9 mouse cellular contexts compared by ENCODE assay signal in the genomic region with DNA sequence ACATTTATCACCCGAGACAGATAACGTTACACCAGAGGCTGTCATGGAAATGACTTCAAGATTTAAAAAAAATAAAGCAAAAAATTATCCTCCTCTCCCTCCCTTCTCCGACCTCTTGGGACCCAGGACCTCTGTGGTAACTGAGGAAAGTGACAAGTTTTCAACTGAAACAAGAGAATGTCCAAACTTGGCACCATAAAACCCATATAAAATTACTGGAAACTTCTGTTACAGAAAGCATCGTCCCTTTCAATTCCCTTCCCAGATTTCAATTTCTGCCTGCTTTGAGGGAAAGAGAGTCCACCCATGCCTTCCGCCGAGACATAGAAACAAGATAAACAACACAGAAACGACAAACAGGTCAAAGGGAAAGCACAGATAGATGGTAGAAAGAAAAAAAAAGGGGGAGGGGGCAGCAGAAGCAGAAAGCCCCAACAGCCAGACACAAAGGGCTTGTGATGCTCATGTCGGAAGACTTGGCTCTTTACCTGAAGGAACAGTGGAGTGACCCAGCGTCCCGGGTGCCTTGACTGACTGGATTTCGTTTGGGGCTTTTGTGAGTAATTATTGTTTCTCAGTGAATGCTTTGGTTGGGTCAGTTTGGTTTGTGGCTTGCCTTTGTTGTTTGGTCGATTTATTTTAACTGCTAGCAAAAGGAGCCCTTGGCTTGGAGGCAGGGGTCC. TPM values are rescaled to one million over a fixed set of nuclear protein-coding genes. Genes with fewer than 3 reads are reported as not detected.
A peak's percentile ranks its signal among the peaks of the same experiment; 100 is the strongest.
DNase-seq lines count a peak whose midpoint lies in the region; ATAC-seq and TF ChIP-seq lines count a peak whose summit lies in the region.
"Had no signal": no experiment of that assay in that cellular context is flagged by ENCODE, and none has a peak within 500 bp of the region (broad histone marks: within the 10 kb centered on the region; RNA-seq: fewer than 3 reads in every experiment).

No protein-coding gene starts in this region.

- peak overlapping the region; percentile 97 for H3K4me2 ChIP-seq in neural tube, embryonic 11.5 days (ENCODE audit: low read depth)
- peak overlapping the region; percentile 93 for H3K4me2 ChIP-seq in limb, embryonic 11.5 days (ENCODE audit: low read depth, severe bottlenecking)
- H3K4me2 ChIP-seq in neural tube, embryonic 14.5 days (ENCODE audit: low read depth, low read length), result peak overlapping the region; percentile 71

- no peaks in the 10 kb centered on the region for H3K9me3 ChIP-seq in neural tube, embryonic 11.5 days (ENCODE audit: control insufficient read depth, low read length)
- H3K9me3 ChIP-seq in limb, embryonic 11.5 days (ENCODE audit: control insufficient read depth, low read length), result no peaks in the 10 kb centered on the region
- H3K9me3 ChIP-seq in neural tube, embryonic 14.5 days (ENCODE audit: control insufficient read depth, low read length), result no peaks in the 10 kb centered on the region

- H3K27ac ChIP-seq in cerebellum, adult 2 months (ENCODE audit: insufficient read depth, low read length), result peak overlapping the region; percentile 99
- H3K27ac ChIP-seq in neural tube, embryonic 11.5 days (ENCODE audit: low read depth, low read length), result no peak overlapping the region
- H3K27ac ChIP-seq in limb, embryonic 11.5 days (replicated peaks; ENCODE audit: low read depth, low read length), result no peak overlapping the region
- H3K27ac ChIP-seq in neural tube, embryonic 14.5 days (ENCODE audit: low read depth, low read length), result peak overlapping the region; percentile 96

- WGBS in cerebellum, adult 2 months, result 3% methylated on average over 12 of the region's 12 CpGs
- 19% methylated on average over 12 of the region's 12 CpGs for WGBS in neural tube, embryonic 11.5 days
- 22% methylated on average over 12 of the region's 12 CpGs for WGBS in limb, embryonic 11.5 days
- 12% methylated on average over 12 of the region's 12 CpGs for WGBS in neural tube, embryonic 14.5 days

- no peaks in the 10 kb centered on the region for H3K27me3 ChIP-seq in cerebellum, adult 2 months (ENCODE audit: control insufficient read depth, insufficient read depth, low read length)
- H3K27me3 ChIP-seq in neural tube, embryonic 11.5 days (ENCODE audit: control insufficient read depth, insufficient read depth, low read length), result peaks cover 28% of the 10 kb centered on the region
- peaks cover 31% of the 10 kb centered on the region for H3K27me3 ChIP-seq in limb, embryonic 11.5 days (ENCODE audit: control insufficient read depth, insufficient read depth, low read length)
- H3K27me3 ChIP-seq in neural tube, embryonic 14.5 days (ENCODE audit: control insufficient read depth, insufficient read depth, low read length), result no peaks in the 10 kb centered on the region

- H3K4me3 ChIP-seq in cerebellum, adult 2 months (replicated peaks; ENCODE audit: insufficient read depth, low read depth, low read length), result peak overlapping the region; percentile 91
- H3K4me3 ChIP-seq in neural tube, embryonic 11.5 days (ENCODE audit: low read depth, low read length), result peak overlapping the region; percentile 53
- H3K4me3 ChIP-seq in limb, embryonic 11.5 days (ENCODE audit: low read depth, low read length), result peak overlapping the region; percentile 41; the same call in 1 of the 2 replicates
- peak overlapping the region; percentile 66 for H3K4me3 ChIP-seq in neural tube, embryonic 14.5 days (ENCODE audit: low read depth, low read length)

- H3K4me1 ChIP-seq in cerebellum, adult 2 months (ENCODE audit: control insufficient read depth, insufficient read depth, low read length), result peaks cover 9% of the 10 kb centered on the region; the same call in 1 of the 2 replicates
- H3K4me1 ChIP-seq in neural tube, embryonic 11.5 days (ENCODE audit: control insufficient read depth, insufficient read depth, low read length), result peaks cover 5% of the 10 kb centered on the region; the same call in 1 of the 2 replicates
- H3K4me1 ChIP-seq in limb, embryonic 11.5 days (ENCODE audit: control insufficient read depth, insufficient read depth, low read length), result peaks cover 8% of the 10 kb centered on the region; the same call in 1 of the 2 replicates
- H3K4me1 ChIP-seq in neural tube, embryonic 14.5 days (ENCODE audit: control insufficient read depth, insufficient read depth, low read length), result no peaks in the 10 kb centered on the region

- TF ChIP-seq POLR2A in cerebellum, adult 2 months (IDR thresholded peaks at IDR 0.05; ENCODE audit: borderline replicate concordance, insufficient read depth, low read length), result no peak

- H3K36me3 ChIP-seq in neural tube, embryonic 11.5 days (ENCODE audit: control insufficient read depth, insufficient read depth, low read length), result no peaks in the 10 kb centered on the region
- no peaks in the 10 kb centered on the region for H3K36me3 ChIP-seq in limb, embryonic 11.5 days (ENCODE audit: control insufficient read depth, insufficient read depth, low read length)
- H3K36me3 ChIP-seq in neural tube, embryonic 14.5 days (ENCODE audit: control insufficient read depth, insufficient read depth, low read length), result no peaks in the 10 kb centered on the region

- ATAC-seq in cerebellum, adult (ENCODE audit: insufficient number of reproducible peaks, low FRiP score, low TSS enrichment), result no peak
- ATAC-seq in neural tube, embryonic 11.5 days (ENCODE audit: insufficient read depth, low FRiP score, low TSS enrichment), result no peak
- no peak for ATAC-seq in limb, embryonic 11.5 days (ENCODE audit: insufficient number of reproducible peaks, low FRiP score, low TSS enrichment, low read depth)
- no peak for ATAC-seq in neural tube, embryonic 14.5 days (ENCODE audit: low read depth)

- no peak for DNase-seq in cerebellum, adult 2 months
- DNase-seq in neural tube, embryonic 11.5 days (ENCODE audit: low spot score), result no peak
- no peak for DNase-seq in neural tube, embryonic 10.5 days (ENCODE audit: extremely low spot score, low spot score)
- no peak for DNase-seq in limb, embryonic 11.5 days (ENCODE audit: low spot score)
- no peak for DNase-seq in adrenal gland, adult 2 months
- DNase-seq in gastrocnemius, postnatal 25 days, result no peak
- DNase-seq: spleen, adult 18-20 months had no signal

- TF ChIP-seq CTCF in cerebellum, adult 2 months (IDR thresholded peaks at IDR 0.05; ENCODE audit: borderline replicate concordance, insufficient read depth, low read depth, low read length), result no peak

- peak overlapping the region; percentile 60 for H3K9ac ChIP-seq in neural tube, embryonic 11.5 days (ENCODE audit: low read length)
- 0 out of 2 replicates have a peak overlapping the region, but pooled peaks have one; percentile 19 for H3K9ac ChIP-seq in limb, embryonic 11.5 days (ENCODE audit: low read length)
- peak overlapping the region; percentile 97 for H3K9ac ChIP-seq in neural tube, embryonic 14.5 days (replicated peaks; ENCODE audit: low read depth, low read length)

RNA-seq across cellular contexts. Expression of a gene that starts 1.8 kb away (rescaled TPM):
- polyA plus RNA-seq in cerebellum, adult 2 months (2012; rRNA removed), result 116 and 124 TPM in 2 replicates
- 8.2 TPM in 2 replicates for polyA plus RNA-seq in neural tube, embryonic 11.5 days (2014; fragmentation: Nextera tagmentation; extraction: Ambion mirVana)
- 2.4 and 4.7 TPM in 2 replicates for polyA plus RNA-seq in limb, embryonic 11.5 days (2014; fragmentation: Nextera tagmentation; extraction: Ambion mirVana)
- 39.6 and 59.8 TPM in 2 replicates for polyA plus RNA-seq in neural tube, embryonic 14.5 days (2014; fragmentation: Nextera tagmentation; extraction: Ambion mirVana)
- total RNA-seq in adrenal gland, adult 2 months (2021), result under 1 TPM in 1 of 2 experiments, not detected in 1; 0.41 TPM
- 0.06 and 0.10 TPM in 2 replicates for polyA plus RNA-seq in adrenal gland, adult 2 months (2012; rRNA removed)
- 10 to 100 TPM; 22.5 to 41.4 TPM for total RNA-seq in gastrocnemius, postnatal 25 days (2021)

Comparison
In these comparisons a context has a peak if more than half of its experiments do, and no peak if none do; other contexts are left out.
1. H3K27ac ChIP-seq: peak in cerebellum, adult 2 months (single experiment) and neural tube, embryonic 14.5 days (single experiment); none in neural tube, embryonic 11.5 days (single experiment) and limb, embryonic 11.5 days (single experiment).
2. H3K4me3 ChIP-seq: peak in every context shown above with its lines; median percentile 91 in cerebellum, adult 2 months; 66 in neural tube, embryonic 14.5 days; 53 in neural tube, embryonic 11.5 days; 41 in limb, embryonic 11.5 days.
3. H3K9ac ChIP-seq: peak in every context shown above with its lines; median percentile 97 in neural tube, embryonic 14.5 days; 60 in neural tube, embryonic 11.5 days; 19 in limb, embryonic 11.5 days.
4. Peak in every context shown above with its lines, with median percentiles within 50 percentile points of each other: H3K4me2 ChIP-seq.